Mouse (Mus musculus) intestine, postnatal 0 days (tissue): ENCODE measurements around the gene Cdyl. TPM values are rescaled to one million over a fixed set of nuclear protein-coding genes. Genes with fewer than 3 reads are reported as not detected.

ENCODE experiments used
- ATAC-seq: fragments of 200-750 bp; cut with Nextera tagmentation; 2 replicates; pipeline ENCODE4 v1.8.0; 2017; ENCODE audit warnings: mild to moderate bottlenecking, moderate TSS enrichment, moderate library complexity
- H3K27ac ChIP-seq: fragments of 300-500 bp; sonication (generic); 2 replicates; pipeline ENCODE4 v1.5.1; 2014; ENCODE audit warnings: mild to moderate bottlenecking, low read depth, low read length, moderate library complexity
- H3K27me3 ChIP-seq: fragments of 300-500 bp; sonication (generic); replicated peaks from 2 replicates; pipeline ENCODE4 v1.6.1; 2014; ENCODE audit warnings: low read length, mixed read lengths; ENCODE audit not compliant: control insufficient read depth, insufficient read depth
- H3K36me3 ChIP-seq: fragments of 300-500 bp; sonication (generic); 2 replicates; pipeline ENCODE4 v1.6.1; 2014; ENCODE audit warnings: mild to moderate bottlenecking, moderate library complexity; ENCODE audit not compliant: control insufficient read depth, insufficient read depth
- H3K4me1 ChIP-seq: fragments of 300-500 bp; sonication (generic); replicated peaks from 2 replicates; pipeline ENCODE4 v1.6.1; 2014; ENCODE audit warnings: antibody characterized with exemption, low read length, mixed read lengths; ENCODE audit not compliant: control insufficient read depth, insufficient read depth
- H3K4me2 ChIP-seq: fragments of 300-500 bp; sonication (generic); replicated peaks from 2 replicates; pipeline ENCODE4 v1.6.1; 2014; ENCODE audit warnings: low read depth, mild to moderate bottlenecking, moderate library complexity
- H3K4me3 ChIP-seq: fragments of 300-500 bp; sonication (generic); 2 replicates; pipeline ENCODE4 v1.5.1; 2014; ENCODE audit warnings: low read depth, low read length
- H3K9ac ChIP-seq: fragments of 300-500 bp; sonication (generic); 2 replicates; pipeline ENCODE4 v1.6.1; 2014; ENCODE audit warnings: mild to moderate bottlenecking, low read depth, low read length
- H3K9me3 ChIP-seq: fragments of 300-500 bp; sonication (generic); 2 replicates; pipeline ENCODE4 v1.6.1; 2016; ENCODE audit warnings: mixed run types; ENCODE audit not compliant: control insufficient read depth
- CTCF ChIP-seq: sonication (generic); IDR thresholded peaks from 2 replicates; pipeline ENCODE4 v1.5.1; 2016; ENCODE audit warnings: low read depth, mild to moderate bottlenecking, control low read depth, antibody characterized with exemption, moderate library complexity
- WGBS: fragments of 180-500 bp; shearing (Covaris S2); extraction: QIAGEN DNeasy Blood & Tissue Kit; methylation state at CpG from one replicate; pipeline ENCODE4 v1.1.7; 2014; 5-methylcytosine and 5-hydroxymethylcytosine counted together
- polyA plus RNA-seq: library from polyadenylated mRNA; unstranded; fragments of >200 nt; fragmentation: Nextera tagmentation; extraction: Ambion mirVana; gene quantifications from 2 replicates; pipeline ENCODE4 v1.2.1, GENCODE M21; 2015

Cdyl gene
- polyA plus RNA-seq, 1 experiment from 2014 or later = 6.4 TPM

- Histone ChIP-seq H3K27ac (no peak overlapping the region), H3K9me3 (no peaks in the 10 kb centered on the region), H3K4me3 (no peak overlapping the region), H3K4me2 (no peak overlapping the region), H3K9ac (no peak overlapping the region), H3K4me1 (no peaks in the 10 kb centered on the region), H3K27me3 (no peaks in the 10 kb centered on the region), H3K36me3 (no peaks in the 10 kb centered on the region)
- WGBS = 85% methylated on average over 21 of the region's 21 CpGs
- no peak for TF ChIP-seq CTCF
- no peak for ATAC-seq
These were observed 97.0 kb downstream of the Cdyl start for GRCm38 (mm10) chr13:35756393-35757338.

GRCm38 (mm10) chr13:35760372-35760771 is 100.7 kb downstream of the Cdyl start:
- Histone ChIP-seq H3K9ac (no peak overlapping the region), H3K9me3 (no peaks in the 10 kb centered on the region), H3K27ac (no peak overlapping the region), H3K27me3 (no peaks in the 10 kb centered on the region), H3K36me3 (no peaks in the 10 kb centered on the region), H3K4me2 (no peak overlapping the region), H3K4me1 (no peaks in the 10 kb centered on the region), H3K4me3 (no peak overlapping the region)
- ATAC-seq = no peak
- 80% methylated on average over 2 of the region's 2 CpGs for WGBS
- no peak for TF ChIP-seq CTCF

- Histone ChIP-seq H3K4me3 (no peak overlapping the region), H3K9ac (no peak overlapping the region), H3K4me2 (no peak overlapping the region), H3K4me1 (peaks cover 7% of the 10 kb centered on the region; the same call in 1 of the 2 replicates), H3K36me3 (no peaks in the 10 kb centered on the region), H3K9me3 (no peaks in the 10 kb centered on the region), H3K27ac (no peak overlapping the region), H3K27me3 (no peaks in the 10 kb centered on the region)
- ATAC-seq = no peak
- 56% methylated on average over 3 of the region's 3 CpGs for WGBS
- TF ChIP-seq CTCF = no peak
These were observed 104.9 kb downstream of the Cdyl start for GRCm38 (mm10) chr13:35764559-35764958.

- H3K4me3 ChIP-seq = no peak overlapping the region
- no peak overlapping the region for H3K27ac ChIP-seq
- no peak overlapping the region for H3K9ac ChIP-seq
- H3K9me3 ChIP-seq = no peaks in the 10 kb centered on the region
- no peak overlapping the region for H3K4me2 ChIP-seq
- no peaks in the 10 kb centered on the region for H3K36me3 ChIP-seq
- ATAC-seq = no peak
- WGBS = 22% methylated on average over 2 of the region's 2 CpGs
- no peaks in the 10 kb centered on the region for H3K27me3 ChIP-seq
- TF ChIP-seq CTCF = no peak
- peaks cover 11% of the 10 kb centered on the region; the same call in 1 of the 2 replicates for H3K4me1 ChIP-seq
These were observed 106.2 kb downstream of the Cdyl start for GRCm38 (mm10) chr13:35765817-35766216.

- TF ChIP-seq CTCF = no peak
- ATAC-seq = no peak
- Histone ChIP-seq H3K9ac (no peak overlapping the region), H3K9me3 (no peaks in the 10 kb centered on the region), H3K36me3 (no peaks in the 10 kb centered on the region), H3K4me3 (no peak overlapping the region), H3K4me2 (no peak overlapping the region), H3K27me3 (no peaks in the 10 kb centered on the region), H3K27ac (no peak overlapping the region), H3K4me1 (peaks cover 11% of the 10 kb centered on the region; the same call in 1 of the 2 replicates)
- WGBS = 64% methylated on average over 2 of the region's 2 CpGs
These were observed 110.0 kb downstream of the Cdyl start for GRCm38 (mm10) chr13:35769673-35770072.

- TF ChIP-seq CTCF = no peak
- Histone ChIP-seq H3K36me3 (no peaks in the 10 kb centered on the region), H3K4me3 (no peak overlapping the region), H3K4me2 (no peak overlapping the region), H3K27ac (no peak overlapping the region), H3K9ac (no peak overlapping the region), H3K27me3 (no peaks in the 10 kb centered on the region), H3K9me3 (no peaks in the 10 kb centered on the region), H3K4me1 (peaks cover 11% of the 10 kb centered on the region; the same call in 1 of the 2 replicates)
- WGBS = 91% methylated on average over 9 of the region's 9 CpGs
- ATAC-seq = no peak
These were observed 110.8 kb downstream of the Cdyl start for GRCm38 (mm10) chr13:35770421-35770820.
